Mouse (Mus musculus): ENCODE data around the gene Gm572. TPM values are rescaled to one million over a fixed set of nuclear protein-coding genes. Genes with fewer than 3 reads are reported as not detected.
A peak's percentile ranks its signal among the peaks of the same experiment; 100 is the strongest.

Gm572 gene
- total and polyA plus RNA-seq, 2 experiments from 2014 or later, result not detected

DNA sequence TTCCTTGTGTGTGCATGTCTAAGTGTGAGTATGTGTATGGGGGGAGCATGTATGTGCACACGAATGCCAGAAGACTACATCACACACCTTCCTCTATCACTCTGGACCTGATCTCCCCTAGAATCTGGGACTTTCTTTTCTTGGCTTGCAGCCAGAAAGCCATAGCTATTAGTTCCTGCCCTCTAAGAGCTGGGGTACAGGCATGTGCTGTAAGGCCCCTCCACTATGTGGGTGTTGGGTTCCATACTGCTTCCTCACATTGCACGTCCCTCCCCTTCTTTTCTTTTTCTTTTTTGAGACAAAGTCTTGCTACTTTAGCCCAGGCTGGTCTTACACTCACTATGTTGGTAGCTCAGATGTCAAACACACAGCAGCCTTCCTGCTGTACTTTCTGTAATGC is 7.8 kb upstream of the Gm572 start:
- Histone ChIP-seq H3K9me3 (ENCODE audit: low read length) (no peaks in the 10 kb centered on the region), H3K36me3 (ENCODE audit: insufficient read depth, low read length) (no peaks in the 10 kb centered on the region), H3K9ac (replicated peaks; ENCODE audit: low read length) (no peak overlapping the region), H3K4me1 (ENCODE audit: insufficient read depth, low read length) (no peaks in the 10 kb centered on the region), H3K27ac (no peak overlapping the region), H3K4me3 (ENCODE audit: low read length) (no peak overlapping the region), H3K4me2 (ENCODE audit: low read depth, low read length) (no peak overlapping the region), H3K27me3 (ENCODE audit: insufficient read depth, low read length) (no peaks in the 10 kb centered on the region)
- TF ChIP-seq CTCF (IDR thresholded peaks at IDR 0.05; ENCODE audit: low read depth), result no peak
- DNase-seq (ENCODE audit: low spot score), result no peak
- ATAC-seq, result no peak
- 81% methylated on average over 2 of the region's 2 CpGs for WGBS

DNA sequence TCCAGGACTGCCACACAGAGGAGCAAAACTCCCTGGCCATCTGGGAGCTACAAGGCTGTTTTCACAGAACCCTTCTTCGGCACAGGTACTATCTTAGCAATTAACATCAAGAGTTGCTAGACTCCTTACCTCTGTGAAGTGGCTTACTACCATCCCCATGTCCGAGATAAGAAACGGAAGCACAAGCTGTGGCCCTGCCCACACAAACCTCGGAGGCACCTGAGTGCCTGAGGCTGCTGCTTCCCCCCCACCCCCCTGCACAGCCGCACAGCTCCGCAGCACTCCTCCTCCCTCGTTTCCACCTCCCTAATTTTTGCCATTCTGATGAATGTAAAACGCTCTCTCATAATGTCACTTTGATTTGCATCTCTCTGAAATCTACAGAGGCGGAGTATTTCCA is 4.8 kb upstream of the Gm572 start:
- no peak for ATAC-seq

GRCm38 (mm10) chr4:148639455-148639854 is 3.7 kb upstream of the Gm572 start:
- no peaks in the 10 kb centered on the region for H3K36me3 ChIP-seq (ENCODE audit: insufficient read depth, low read length)
- no peaks in the 10 kb centered on the region for H3K4me1 ChIP-seq (ENCODE audit: insufficient read depth, low read length)
- H3K4me2 ChIP-seq (ENCODE audit: low read depth, low read length), result no peak overlapping the region
- WGBS, result 90% methylated on average over 2 of the region's 2 CpGs
- no peak overlapping the region for H3K4me3 ChIP-seq (ENCODE audit: low read length)
- no peak for ATAC-seq
- no peaks in the 10 kb centered on the region for H3K27me3 ChIP-seq (ENCODE audit: insufficient read depth, low read length)
- no peak for DNase-seq (ENCODE audit: low spot score)
- H3K27ac ChIP-seq, result no peak overlapping the region
- H3K9me3 ChIP-seq (ENCODE audit: low read length), result no peaks in the 10 kb centered on the region
- H3K9ac ChIP-seq (replicated peaks; ENCODE audit: low read length), result no peak overlapping the region
- no peak for TF ChIP-seq CTCF (IDR thresholded peaks at IDR 0.05; ENCODE audit: low read depth)

More for the DNA sequence above, 4.8 kb upstream of the Gm572 start:
- Histone ChIP-seq H3K4me2 (ENCODE audit: low read depth, low read length) (no peak overlapping the region), H3K9ac (replicated peaks; ENCODE audit: low read length) (no peak overlapping the region), H3K4me1 (ENCODE audit: insufficient read depth, low read length) (no peaks in the 10 kb centered on the region), H3K4me3 (ENCODE audit: low read length) (no peak overlapping the region), H3K27ac (no peak overlapping the region), H3K27me3 (ENCODE audit: insufficient read depth, low read length) (no peaks in the 10 kb centered on the region), H3K36me3 (ENCODE audit: insufficient read depth, low read length) (no peaks in the 10 kb centered on the region), H3K9me3 (ENCODE audit: low read length) (no peaks in the 10 kb centered on the region)
- WGBS, result 57% methylated on average over 9 of the region's 9 CpGs
- TF ChIP-seq CTCF (IDR thresholded peaks at IDR 0.05; ENCODE audit: low read depth), result no peak
- DNase-seq (ENCODE audit: low spot score), result no peak

DNA sequence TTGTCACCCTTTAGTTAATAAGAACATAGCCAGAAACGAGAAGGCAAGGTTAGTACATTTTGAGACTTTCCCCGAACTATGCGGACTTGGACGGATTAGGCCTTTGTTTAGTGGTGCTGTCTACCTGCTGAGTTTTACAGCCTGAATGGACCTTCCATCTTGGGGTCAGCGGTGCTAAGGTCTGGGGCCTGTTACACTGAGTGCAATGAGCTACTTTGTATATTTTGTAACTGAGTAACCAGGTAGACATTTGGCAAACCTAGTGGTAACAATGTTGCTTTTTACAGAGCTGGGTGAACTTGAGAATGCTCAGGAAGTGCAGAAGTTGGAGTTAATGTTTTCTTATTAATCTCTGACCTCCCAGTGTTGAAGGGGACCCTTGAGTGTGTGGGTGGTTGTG is 2.0 kb upstream of the Gm572 start:
- H3K4me2 ChIP-seq (ENCODE audit: low read depth, low read length), result no peak overlapping the region
- no peaks in the 10 kb centered on the region for H3K36me3 ChIP-seq (ENCODE audit: insufficient read depth, low read length)
- no peaks in the 10 kb centered on the region for H3K4me1 ChIP-seq (ENCODE audit: insufficient read depth, low read length)
- H3K4me3 ChIP-seq (ENCODE audit: low read length), result no peak overlapping the region
- H3K9me3 ChIP-seq (ENCODE audit: low read length), result no peaks in the 10 kb centered on the region
- no peaks in the 10 kb centered on the region for H3K27me3 ChIP-seq (ENCODE audit: insufficient read depth, low read length)
- WGBS, result 83% methylated on average over 5 of the region's 5 CpGs
- no peak overlapping the region for H3K9ac ChIP-seq (replicated peaks; ENCODE audit: low read length)
- H3K27ac ChIP-seq, result no peak overlapping the region
- TF ChIP-seq CTCF (IDR thresholded peaks at IDR 0.05; ENCODE audit: low read depth), result no peak
- no peak for DNase-seq (ENCODE audit: low spot score)
- no peak for ATAC-seq

- Histone ChIP-seq H3K27ac (no peak overlapping the region), H3K9me3 (ENCODE audit: low read length) (no peaks in the 10 kb centered on the region), H3K4me3 (ENCODE audit: low read length) (no peak overlapping the region), H3K4me1 (ENCODE audit: insufficient read depth, low read length) (no peaks in the 10 kb centered on the region), H3K4me2 (ENCODE audit: low read depth, low read length) (peak overlapping the region; percentile 34), H3K36me3 (ENCODE audit: insufficient read depth, low read length) (no peaks in the 10 kb centered on the region), H3K9ac (replicated peaks; ENCODE audit: low read length) (no peak overlapping the region), H3K27me3 (ENCODE audit: insufficient read depth, low read length) (no peaks in the 10 kb centered on the region)
- ATAC-seq (peak; percentile 46), DNase-seq (ENCODE audit: low spot score) (peak; percentile 80)
- peak; percentile 78 for TF ChIP-seq CTCF (IDR thresholded peaks at IDR 0.05; ENCODE audit: low read depth)
- WGBS, result 9% methylated on average over 9 of the region's 9 CpGs
Measured at GRCm38 (mm10) chr4:148644157-148644511, 1.0 kb downstream of the Gm572 start.

GRCm38 (mm10) chr4:148644926-148645325 is 1.8 kb downstream of the Gm572 start:
- Histone ChIP-seq H3K27me3 (ENCODE audit: insufficient read depth, low read length) (no peaks in the 10 kb centered on the region), H3K9me3 (ENCODE audit: low read length) (no peaks in the 10 kb centered on the region), H3K36me3 (ENCODE audit: insufficient read depth, low read length) (no peaks in the 10 kb centered on the region), H3K4me3 (ENCODE audit: low read length) (no peak overlapping the region), H3K4me2 (ENCODE audit: low read depth, low read length) (no peak overlapping the region), H3K4me1 (ENCODE audit: insufficient read depth, low read length) (no peaks in the 10 kb centered on the region), H3K27ac (no peak overlapping the region), H3K9ac (replicated peaks; ENCODE audit: low read length) (no peak overlapping the region)
- ATAC-seq (no peak), DNase-seq (ENCODE audit: low spot score) (no peak)
- 92% methylated on average over 6 of the region's 6 CpGs for WGBS
- no peak for TF ChIP-seq CTCF (IDR thresholded peaks at IDR 0.05; ENCODE audit: low read depth)

DNA sequence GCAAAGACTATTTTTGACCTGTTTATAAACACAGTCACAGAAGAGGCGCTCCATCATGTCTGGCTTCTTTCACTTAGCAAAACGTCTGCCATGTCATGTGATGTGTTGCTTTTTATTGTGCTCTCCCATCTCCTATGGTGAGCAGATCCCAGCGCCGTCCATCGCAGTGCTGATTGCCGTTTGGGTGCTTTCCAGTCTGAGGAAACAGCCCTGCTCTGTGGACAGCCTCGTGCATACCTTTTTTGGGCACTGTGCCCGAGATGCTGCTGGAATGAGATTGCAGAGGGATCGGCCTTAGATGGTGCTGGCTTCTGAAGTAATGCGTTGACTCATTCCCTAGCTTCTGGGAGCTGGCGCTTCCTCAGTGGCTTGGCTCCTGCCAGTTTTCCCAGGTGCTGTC is 3.5 kb downstream of the Gm572 start:
- DNase-seq (ENCODE audit: low spot score), result peak; percentile 34

More for the DNA sequence above, 3.5 kb downstream of the Gm572 start:
- Histone ChIP-seq H3K4me3 (ENCODE audit: low read length) (no peak overlapping the region), H3K27me3 (ENCODE audit: insufficient read depth, low read length) (no peaks in the 10 kb centered on the region), H3K4me2 (ENCODE audit: low read depth, low read length) (no peak overlapping the region), H3K9ac (replicated peaks; ENCODE audit: low read length) (no peak overlapping the region), H3K36me3 (ENCODE audit: insufficient read depth, low read length) (no peaks in the 10 kb centered on the region), H3K9me3 (ENCODE audit: low read length) (no peaks in the 10 kb centered on the region), H3K4me1 (ENCODE audit: insufficient read depth, low read length) (no peaks in the 10 kb centered on the region), H3K27ac (no peak overlapping the region)
- TF ChIP-seq CTCF (IDR thresholded peaks at IDR 0.05; ENCODE audit: low read depth), result no peak
- no peak for ATAC-seq
- WGBS, result 48% methylated on average over 11 of the region's 11 CpGs

Data from hindbrain, postnatal 0 days (tissue).